Mouse (Mus musculus): ENCODE results near the gene Aqp2. TPM values are rescaled to one million over a fixed set of nuclear protein-coding genes. Genes with fewer than 3 reads are reported as not detected.

The Aqp2 gene
- polyA plus RNA-seq, 1 experiment from 2014 or later, result not detected

DNA sequence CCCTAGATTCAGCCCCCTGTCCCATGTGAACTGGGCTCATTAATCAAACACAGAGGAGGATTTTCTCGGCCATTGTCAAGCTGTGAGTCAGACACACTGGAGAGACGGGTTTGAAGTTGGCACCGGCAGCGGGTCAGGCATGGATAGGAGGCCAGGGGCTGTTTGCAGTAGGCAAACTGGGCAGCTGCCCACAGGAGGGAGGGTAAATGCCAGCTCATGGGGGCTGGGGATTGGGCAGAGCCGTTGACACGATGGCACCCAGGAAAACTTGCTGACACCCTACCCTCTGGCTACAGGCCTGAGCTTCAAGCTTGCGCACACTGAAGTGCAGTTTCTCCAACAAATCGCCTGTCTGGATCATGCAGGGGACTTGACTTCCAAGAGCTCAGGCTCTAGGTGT is 13.3 kb downstream of the Aqp2 start:
- Histone ChIP-seq H3K27me3 (replicated peaks) (peaks cover 94% of the 10 kb centered on the region), H3K9ac (no peak overlapping the region), H3K9me3 (replicated peaks) (no peaks in the 10 kb centered on the region), H3K27ac (ENCODE audit: poor library complexity, severe bottlenecking) (no peak overlapping the region), H3K36me3 (no peaks in the 10 kb centered on the region), H3K4me1 (replicated peaks) (peaks cover 18% of the 10 kb centered on the region), H3K4me3 (no peak overlapping the region), H3K4me2 (no peak overlapping the region)
- 66% methylated on average over 8 of the region's 8 CpGs for WGBS
- no peak for ATAC-seq (ENCODE audit: insufficient number of reproducible peaks, low FRiP score)

DNA sequence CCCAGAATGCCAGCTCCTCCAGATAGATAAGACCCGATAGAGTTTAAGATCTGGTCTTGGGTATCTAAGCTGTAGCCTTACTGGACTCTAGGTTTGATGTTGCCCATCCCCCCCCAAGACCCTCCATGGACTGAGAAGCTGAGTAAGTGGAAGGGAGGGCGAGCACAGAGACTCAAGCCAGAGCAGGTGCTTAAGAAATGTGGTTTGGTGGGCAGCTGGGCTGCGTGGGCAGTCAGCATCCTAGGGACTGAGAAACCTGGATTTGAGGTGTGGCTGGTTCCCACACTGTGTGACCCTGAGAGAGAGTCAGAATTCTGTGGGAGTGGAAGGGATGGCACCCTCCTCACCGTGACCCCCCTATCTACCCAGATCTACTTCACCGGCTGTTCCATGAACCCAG is 14.0 kb downstream of the Aqp2 start:
- Histone ChIP-seq H3K4me2 (no peak overlapping the region), H3K4me1 (replicated peaks) (peaks cover 18% of the 10 kb centered on the region), H3K27ac (ENCODE audit: poor library complexity, severe bottlenecking) (no peak overlapping the region), H3K9me3 (replicated peaks) (no peaks in the 10 kb centered on the region), H3K4me3 (no peak overlapping the region), H3K27me3 (replicated peaks) (peaks cover 94% of the 10 kb centered on the region), H3K36me3 (no peaks in the 10 kb centered on the region), H3K9ac (no peak overlapping the region)
- WGBS, result 80% methylated on average over 5 of the region's 5 CpGs
- ATAC-seq (ENCODE audit: insufficient number of reproducible peaks, low FRiP score), result no peak

DNA sequence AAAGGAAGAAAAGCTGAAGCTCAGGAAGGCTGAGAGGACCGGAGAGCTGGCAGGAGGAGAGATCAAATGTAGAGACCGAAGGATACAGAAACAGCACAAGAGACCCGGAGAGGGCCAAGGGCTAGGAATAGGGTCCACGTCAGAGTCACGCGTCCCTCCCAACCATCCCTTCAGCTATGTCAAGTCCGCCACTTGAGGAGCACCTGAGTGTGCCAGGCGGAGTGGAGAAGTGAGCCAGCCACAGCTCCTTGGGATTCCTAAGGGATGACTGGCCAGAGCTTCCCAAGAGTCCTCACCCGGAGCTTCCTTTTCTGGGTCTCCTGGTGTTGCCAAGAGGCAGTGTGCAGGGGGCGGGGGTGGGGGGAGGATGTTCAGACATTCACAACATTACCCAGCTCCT is 16.1 kb downstream of the Aqp2 start:
- peaks cover 86% of the 10 kb centered on the region for H3K27me3 ChIP-seq (replicated peaks)
- WGBS, result 69% methylated on average over 10 of the region's 10 CpGs
- ATAC-seq (ENCODE audit: insufficient number of reproducible peaks, low FRiP score), result no peak
- no peak overlapping the region for H3K4me2 ChIP-seq
- peaks cover 21% of the 10 kb centered on the region for H3K4me1 ChIP-seq (replicated peaks)
- no peak overlapping the region for H3K27ac ChIP-seq (ENCODE audit: poor library complexity, severe bottlenecking)
- H3K9ac ChIP-seq, result no peak overlapping the region
- no peaks in the 10 kb centered on the region for H3K36me3 ChIP-seq
- no peak overlapping the region for H3K4me3 ChIP-seq
- no peaks in the 10 kb centered on the region for H3K9me3 ChIP-seq (replicated peaks)

DNA sequence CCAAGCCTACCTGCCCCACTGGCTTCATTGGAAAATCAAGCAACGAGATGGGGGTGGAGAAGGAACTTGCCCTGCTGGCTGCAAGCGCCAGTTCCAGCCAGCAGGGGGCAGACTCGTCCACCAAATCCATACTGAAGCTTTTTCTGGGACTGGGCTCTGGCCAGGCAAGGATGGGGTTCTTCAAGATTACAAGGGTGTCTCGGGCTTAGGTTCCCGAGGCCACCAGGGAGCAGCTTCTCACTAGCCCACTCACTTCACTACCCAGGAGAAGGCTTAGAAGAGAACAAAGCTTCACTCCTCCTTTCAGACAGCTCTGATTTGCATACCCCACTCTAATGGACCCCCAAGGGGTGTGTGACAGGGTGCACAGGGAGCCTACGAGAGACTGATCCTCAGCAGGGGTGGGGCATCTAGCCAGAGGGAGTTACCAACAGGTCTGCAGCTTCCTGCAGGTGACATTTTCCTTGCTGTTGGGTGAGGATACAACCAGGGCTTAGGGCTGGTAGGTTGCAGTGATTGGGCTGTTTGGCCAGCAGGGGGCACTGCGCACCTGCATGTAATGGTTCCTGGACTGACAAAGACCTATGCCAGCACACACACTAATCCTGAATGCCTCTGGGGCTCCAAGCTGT is 17.3 kb downstream of the Aqp2 start:
- H3K36me3 ChIP-seq, result no peaks in the 10 kb centered on the region
- ATAC-seq (ENCODE audit: insufficient number of reproducible peaks, low FRiP score), result peak; percentile 60
- no peaks in the 10 kb centered on the region for H3K9me3 ChIP-seq (replicated peaks)
- WGBS, result 0% methylated on average over 7 of the region's 7 CpGs
- peaks cover 18% of the 10 kb centered on the region for H3K4me1 ChIP-seq (replicated peaks)
- no peak overlapping the region for H3K9ac ChIP-seq
- H3K4me2 ChIP-seq, result no peak overlapping the region
- no peak overlapping the region for H3K4me3 ChIP-seq
- peaks cover 86% of the 10 kb centered on the region for H3K27me3 ChIP-seq (replicated peaks)
- no peak overlapping the region for H3K27ac ChIP-seq (ENCODE audit: poor library complexity, severe bottlenecking)

DNA sequence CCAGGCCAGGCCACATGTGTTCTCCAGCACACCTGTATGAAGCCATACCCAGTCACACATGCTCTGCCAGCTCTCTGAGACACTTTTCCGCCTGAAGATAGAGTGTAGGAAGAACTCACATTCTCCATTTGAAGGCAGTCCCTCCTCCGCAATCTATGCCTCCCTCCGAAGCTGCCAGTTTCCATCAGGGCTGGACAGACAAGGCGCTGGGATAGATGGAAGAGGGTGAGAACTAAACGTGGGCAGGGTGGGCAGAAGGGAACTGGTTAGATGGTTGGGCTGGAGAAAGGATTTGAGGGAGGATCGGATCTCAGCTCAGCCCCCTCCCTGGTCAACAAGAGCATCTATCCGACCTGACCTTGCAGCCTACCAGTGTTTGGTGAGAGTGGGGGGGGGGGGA is 18.0 kb downstream of the Aqp2 start:
- Histone ChIP-seq H3K4me1 (replicated peaks) (peaks cover 24% of the 10 kb centered on the region), H3K9ac (no peak overlapping the region), H3K4me3 (no peak overlapping the region), H3K9me3 (replicated peaks) (no peaks in the 10 kb centered on the region), H3K27ac (ENCODE audit: poor library complexity, severe bottlenecking) (no peak overlapping the region), H3K36me3 (no peaks in the 10 kb centered on the region), H3K4me2 (no peak overlapping the region), H3K27me3 (replicated peaks) (peaks cover 84% of the 10 kb centered on the region)
- 58% methylated on average over 7 of the region's 7 CpGs for WGBS
- no peak for ATAC-seq (ENCODE audit: insufficient number of reproducible peaks, low FRiP score)

DNA sequence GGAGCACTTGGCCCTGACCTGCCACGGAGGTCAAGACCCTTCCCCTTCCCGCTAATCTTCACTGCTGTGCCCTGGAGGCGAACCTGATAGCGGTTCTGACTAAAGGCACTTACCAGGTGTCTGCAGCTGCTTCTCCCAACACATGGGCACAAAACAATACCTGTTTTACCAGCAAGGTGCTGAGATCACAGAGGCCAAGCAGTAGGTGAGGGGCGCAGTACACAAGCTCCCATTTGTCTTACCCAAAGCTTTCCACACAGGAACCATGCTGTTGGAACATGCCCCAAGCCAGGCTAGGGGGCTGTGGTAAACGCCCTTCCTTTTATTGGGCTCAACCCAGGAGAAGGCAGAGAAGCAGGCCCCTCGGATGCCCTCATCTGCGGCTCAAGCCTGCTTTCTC is 18.7 kb downstream of the Aqp2 start:
- Histone ChIP-seq H3K27me3 (replicated peaks) (peaks cover 77% of the 10 kb centered on the region), H3K4me3 (no peak overlapping the region), H3K36me3 (no peaks in the 10 kb centered on the region), H3K9me3 (replicated peaks) (no peaks in the 10 kb centered on the region), H3K4me2 (no peak overlapping the region), H3K9ac (no peak overlapping the region), H3K27ac (ENCODE audit: poor library complexity, severe bottlenecking) (no peak overlapping the region), H3K4me1 (replicated peaks) (peaks cover 30% of the 10 kb centered on the region)
- no peak for ATAC-seq (ENCODE audit: insufficient number of reproducible peaks, low FRiP score)
- 48% methylated on average over 8 of the region's 8 CpGs for WGBS

DNA sequence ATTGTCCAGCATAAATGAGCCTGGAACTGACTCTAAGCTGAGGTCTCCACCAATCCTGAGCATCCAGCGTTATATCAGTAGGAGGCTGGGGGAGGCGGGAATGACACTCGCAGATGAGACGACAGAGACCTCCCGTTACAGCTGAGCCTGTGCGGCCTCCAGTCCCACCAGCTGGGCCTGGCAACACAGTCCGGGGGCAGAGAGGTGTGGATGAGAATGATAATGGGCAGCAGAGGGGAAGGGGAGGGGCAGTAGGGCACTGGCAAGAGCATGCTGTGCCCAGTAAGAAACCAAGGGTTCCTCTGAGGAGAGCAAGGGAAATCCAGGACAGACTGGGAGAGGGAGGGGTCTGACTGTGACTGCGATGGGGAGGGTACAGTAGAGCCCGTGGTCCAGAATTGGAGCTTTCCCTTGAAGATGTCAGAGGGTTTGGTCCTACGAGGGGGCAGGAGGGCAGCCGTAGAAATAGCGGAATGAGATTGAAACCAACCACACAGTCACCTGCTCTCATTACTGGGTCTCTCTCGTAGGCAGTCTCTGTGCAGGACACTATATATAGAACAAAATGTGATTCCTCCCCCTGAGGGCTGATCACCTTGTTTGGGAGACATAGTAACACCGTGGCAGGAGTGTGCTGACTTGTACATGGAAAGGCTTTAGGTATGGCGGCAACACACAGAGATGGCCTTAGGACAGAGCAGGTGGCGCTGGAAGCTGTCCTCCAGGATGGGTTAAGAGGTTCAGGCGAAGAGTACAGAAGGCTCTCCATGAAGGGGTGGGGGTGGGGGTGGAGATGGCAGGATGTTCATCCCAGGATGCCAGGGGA is 20.6 kb downstream of the Aqp2 start:
- WGBS, result 46% methylated on average over 17 of the region's 17 CpGs
- H3K4me2 ChIP-seq, result no peak overlapping the region; the same call in 1 of the 2 replicates
- peaks cover 43% of the 10 kb centered on the region for H3K4me1 ChIP-seq (replicated peaks)
- H3K36me3 ChIP-seq, result no peaks in the 10 kb centered on the region
- H3K9me3 ChIP-seq (replicated peaks), result no peaks in the 10 kb centered on the region
- no peak overlapping the region for H3K4me3 ChIP-seq
- peaks cover 68% of the 10 kb centered on the region for H3K27me3 ChIP-seq (replicated peaks)
- H3K9ac ChIP-seq, result no peak overlapping the region
- H3K27ac ChIP-seq (ENCODE audit: poor library complexity, severe bottlenecking), result no peak overlapping the region
- ATAC-seq (ENCODE audit: insufficient number of reproducible peaks, low FRiP score), result no peak

DNA sequence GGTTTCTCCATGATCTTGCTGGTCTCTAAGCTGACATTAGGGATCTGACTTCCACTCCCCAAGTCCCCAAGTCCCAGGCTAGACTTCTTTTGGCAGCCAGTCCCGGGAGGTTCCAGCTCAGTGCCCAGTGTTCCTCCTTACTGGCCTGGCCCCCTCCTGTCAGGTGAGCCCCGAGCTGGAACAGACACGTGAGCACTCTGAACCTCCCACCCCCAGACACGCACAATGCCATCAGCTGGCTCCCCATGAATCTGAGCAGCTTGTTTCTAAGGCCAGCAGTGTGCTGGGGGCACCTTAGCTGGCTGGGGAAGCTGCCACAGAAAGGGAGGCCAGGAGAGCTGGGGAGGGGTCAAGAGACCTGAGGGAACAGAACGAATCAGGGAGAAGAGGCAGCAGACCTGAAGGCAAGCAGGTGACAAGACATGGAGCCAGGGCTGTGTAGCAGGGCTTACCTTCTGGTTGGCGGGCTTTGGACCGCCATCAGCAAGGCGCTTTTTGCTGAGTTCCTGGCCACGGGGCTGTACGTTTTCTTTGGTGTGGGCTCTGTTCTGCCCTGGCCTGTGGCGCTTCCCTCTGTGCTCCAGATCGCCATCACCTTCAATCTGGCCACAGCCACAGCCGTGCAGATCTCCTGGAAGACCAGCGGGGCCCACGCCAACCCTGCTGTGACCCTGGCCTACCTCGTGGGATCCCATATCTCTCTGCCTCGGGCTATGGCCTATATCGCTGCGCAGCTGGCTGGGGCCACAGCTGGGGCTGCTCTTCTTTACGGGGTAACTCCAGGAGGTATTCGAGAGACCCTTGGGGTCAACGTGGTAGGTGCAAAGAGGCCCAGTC is 22.3 kb downstream of the Aqp2 start, which contains the start of gene Aqp6:
TSS of gene Aqp6 (plus strand) at position 415 of the 837 bp plus-strand sequence.
- no peaks in the 10 kb centered on the region for H3K36me3 ChIP-seq
- H3K4me2 ChIP-seq, result no peak within 1 kb of the TSS
- no peak within 1 kb of the TSS for H3K9ac ChIP-seq
- no peak within 1 kb of the TSS for H3K27ac ChIP-seq (ENCODE audit: poor library complexity, severe bottlenecking)
- WGBS, result 55% methylated on average over 22 of the region's 22 CpGs
- ATAC-seq (ENCODE audit: insufficient number of reproducible peaks, low FRiP score), result no peak
- H3K27me3 ChIP-seq (replicated peaks), result peaks cover 56% of the 10 kb centered on the region
- no peaks in the 10 kb centered on the region for H3K9me3 ChIP-seq (replicated peaks)
- peaks cover 42% of the 10 kb centered on the region for H3K4me1 ChIP-seq (replicated peaks)
- no peak within 1 kb of the TSS for H3K4me3 ChIP-seq

DNA sequence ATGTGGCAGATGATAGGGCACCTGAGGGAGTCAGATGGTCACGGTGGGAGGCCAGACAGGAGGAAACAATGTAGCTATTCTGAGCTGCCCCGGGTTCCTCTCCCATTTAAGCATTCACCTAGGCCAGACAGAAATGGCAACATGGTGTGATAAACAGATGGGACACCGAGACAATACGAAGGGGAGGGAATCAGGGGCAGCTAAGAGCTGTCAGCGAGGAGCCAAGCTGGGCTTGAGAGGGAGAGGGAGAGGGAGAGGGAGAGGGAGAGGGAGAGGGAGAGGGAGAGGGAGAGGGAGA is 22.9 kb downstream of the Aqp2 start:
- no peak for ATAC-seq (ENCODE audit: insufficient number of reproducible peaks, low FRiP score)
- Histone ChIP-seq H3K9ac (no peak overlapping the region), H3K4me2 (no peak overlapping the region), H3K27me3 (replicated peaks) (peaks cover 53% of the 10 kb centered on the region), H3K36me3 (no peaks in the 10 kb centered on the region), H3K27ac (ENCODE audit: poor library complexity, severe bottlenecking) (no peak overlapping the region), H3K4me3 (no peak overlapping the region), H3K9me3 (replicated peaks) (no peaks in the 10 kb centered on the region), H3K4me1 (replicated peaks) (peaks cover 40% of the 10 kb centered on the region)
- 16% methylated on average over 4 of the region's 5 CpGs for WGBS

DNA sequence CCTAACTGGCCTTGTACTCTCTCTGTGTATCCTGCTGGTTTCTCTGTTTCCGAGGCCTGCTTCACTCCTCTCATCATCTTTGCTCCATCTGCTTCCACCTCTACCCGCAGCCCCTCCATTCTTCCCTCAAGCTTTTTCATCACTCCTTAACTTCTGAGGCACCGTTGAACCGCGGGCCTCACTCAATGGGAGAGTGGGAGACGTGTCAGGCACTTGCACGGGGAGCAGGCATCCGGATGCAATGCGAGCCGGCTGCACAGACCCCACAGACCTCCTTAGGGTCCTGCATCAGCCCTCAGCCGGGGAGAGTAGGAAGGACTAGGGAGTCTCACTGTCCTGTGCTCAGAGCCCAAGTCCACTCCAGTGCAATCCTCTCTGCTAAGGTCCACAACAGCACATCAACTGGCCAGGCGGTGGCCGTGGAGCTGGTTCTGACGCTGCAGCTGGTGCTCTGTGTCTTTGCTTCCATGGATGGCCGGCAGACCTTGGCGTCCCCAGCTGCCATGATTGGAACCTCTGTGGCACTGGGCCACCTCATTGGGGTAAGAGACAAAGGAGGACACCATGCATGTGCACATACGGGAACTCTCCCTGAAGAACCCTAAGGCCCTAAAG is 23.5 kb downstream of the Aqp2 start:
- no peaks in the 10 kb centered on the region for H3K36me3 ChIP-seq
- no peak overlapping the region for H3K27ac ChIP-seq (ENCODE audit: poor library complexity, severe bottlenecking)
- H3K9me3 ChIP-seq (replicated peaks), result no peaks in the 10 kb centered on the region
- no peak for ATAC-seq (ENCODE audit: insufficient number of reproducible peaks, low FRiP score)
- no peak overlapping the region for H3K4me3 ChIP-seq
- H3K4me2 ChIP-seq, result no peak overlapping the region
- 67% methylated on average over 17 of the region's 17 CpGs for WGBS
- peaks cover 51% of the 10 kb centered on the region for H3K27me3 ChIP-seq (replicated peaks)
- H3K9ac ChIP-seq, result no peak overlapping the region
- peaks cover 46% of the 10 kb centered on the region for H3K4me1 ChIP-seq (replicated peaks)

DNA sequence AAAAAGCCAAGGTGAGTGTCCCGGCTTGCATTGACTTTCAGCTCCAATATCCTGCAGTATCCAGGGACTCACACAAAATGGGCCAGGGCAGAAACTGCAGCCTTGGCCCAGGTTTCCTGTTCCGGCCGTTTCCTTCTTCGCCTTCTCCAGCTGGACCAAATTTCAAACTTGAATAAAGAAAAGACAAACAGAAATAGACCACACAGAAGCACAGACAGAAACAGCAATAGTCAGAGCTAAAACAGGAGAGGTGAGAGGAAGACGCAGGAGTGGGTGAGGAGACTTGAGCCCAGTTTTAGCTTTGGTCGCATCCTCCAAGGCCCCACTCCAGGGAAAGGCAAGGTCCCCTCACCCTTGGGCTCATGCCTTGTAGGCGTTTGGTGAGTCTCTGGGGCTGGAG is 24.4 kb downstream of the Aqp2 start:
- Histone ChIP-seq H3K27ac (ENCODE audit: poor library complexity, severe bottlenecking) (no peak overlapping the region), H3K9ac (no peak overlapping the region), H3K9me3 (replicated peaks) (no peaks in the 10 kb centered on the region), H3K27me3 (replicated peaks) (peaks cover 52% of the 10 kb centered on the region), H3K36me3 (no peaks in the 10 kb centered on the region), H3K4me2 (no peak overlapping the region), H3K4me3 (no peak overlapping the region), H3K4me1 (replicated peaks) (peaks cover 55% of the 10 kb centered on the region)
- no peak for ATAC-seq (ENCODE audit: insufficient number of reproducible peaks, low FRiP score)
- 74% methylated on average over 7 of the region's 7 CpGs for WGBS
